Mouse (Mus musculus) kidney, postnatal 4 days (tissue): ENCODE results near the gene Cxcl10.
"Not testable (repeated sequence)": the region's sequence is repeated elsewhere in the genome, so short reads cannot be mapped to it uniquely, and the experiment has no call there.

Experiments
- DNase-seq, 2 experiments: peaks; one replicate each; pipeline ENCODE4 v3.0.0; 2021; ENCODE audit warnings: mixed read lengths in 2 of 2

The Cxcl10 gene

DNA sequence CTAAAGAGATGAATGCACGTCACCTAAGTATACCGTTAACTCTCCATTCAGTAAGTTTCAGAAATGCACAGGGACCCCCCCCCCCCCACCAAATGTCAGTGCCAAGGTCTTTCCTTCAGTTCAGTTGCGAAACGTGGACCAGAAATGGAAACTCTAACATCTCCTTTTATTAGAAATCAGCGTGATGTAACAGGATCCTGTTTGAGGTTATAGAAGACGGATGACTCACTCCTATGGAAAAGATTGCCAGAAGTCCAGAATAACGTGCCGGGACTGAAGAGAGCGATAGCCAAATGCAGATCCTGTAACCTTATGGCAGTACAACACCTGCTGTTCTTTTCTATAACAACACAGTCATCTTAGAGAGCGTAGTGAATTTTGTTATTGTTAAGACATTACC is 19.7 kb upstream of the Cxcl10 start:
- no peak for DNase-seq

- DNase-seq = no peak
These were observed 17.9 kb upstream of the Cxcl10 start for GRCm38 (mm10) chr5:92366565-92366964.

DNA sequence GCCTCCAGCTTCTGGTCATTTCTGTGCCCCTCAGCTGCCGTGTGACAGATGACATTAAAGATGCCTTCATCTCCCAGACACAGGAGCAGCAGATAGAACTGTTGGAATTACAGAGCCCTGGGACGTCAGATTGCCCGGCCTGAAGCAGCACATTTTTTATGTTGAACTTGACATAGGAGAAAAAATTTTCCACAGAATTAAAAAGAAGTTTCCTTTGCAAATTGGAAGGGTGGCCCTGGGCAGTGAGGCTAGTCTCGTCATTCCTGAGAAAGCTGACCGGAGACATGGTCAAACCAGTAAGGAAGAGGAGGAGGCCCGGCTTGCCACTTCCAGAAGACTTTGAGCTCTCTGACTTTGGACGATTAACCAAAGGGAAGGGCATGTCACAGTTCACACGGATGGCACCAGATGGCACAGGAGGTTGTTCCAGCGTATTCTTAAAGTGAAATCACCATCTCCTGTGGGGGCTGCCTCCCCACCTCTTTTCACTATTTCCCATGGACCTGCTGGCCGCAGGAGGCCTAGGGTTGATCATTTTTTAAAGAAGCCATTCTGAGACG is 16.5 kb upstream of the Cxcl10 start:
- DNase-seq = no peak

- DNase-seq = no peak
These were observed 15.3 kb upstream of the Cxcl10 start for GRCm38 (mm10) chr5:92364011-92364410.

DNA sequence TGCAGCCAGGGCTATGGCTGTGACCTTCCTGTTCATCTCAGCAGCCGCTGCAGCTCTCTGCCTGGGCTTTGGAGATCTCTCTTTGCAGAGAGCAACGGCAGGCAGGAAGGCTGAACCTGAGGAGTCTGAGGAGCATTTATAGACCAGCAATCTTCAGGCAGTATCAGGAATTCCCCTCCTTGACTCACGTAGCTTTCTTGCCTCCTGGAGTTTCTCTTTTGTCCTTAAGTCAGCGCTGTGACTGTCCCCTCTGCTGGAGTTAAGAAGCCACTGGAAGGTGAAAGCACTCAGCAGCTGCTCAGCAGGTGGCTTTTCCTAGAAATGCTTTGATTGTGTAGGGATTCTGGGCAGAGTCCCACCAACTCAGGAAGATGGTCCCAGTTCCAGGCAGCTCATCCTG is 14.5 kb upstream of the Cxcl10 start:
- DNase-seq = no peak

DNA sequence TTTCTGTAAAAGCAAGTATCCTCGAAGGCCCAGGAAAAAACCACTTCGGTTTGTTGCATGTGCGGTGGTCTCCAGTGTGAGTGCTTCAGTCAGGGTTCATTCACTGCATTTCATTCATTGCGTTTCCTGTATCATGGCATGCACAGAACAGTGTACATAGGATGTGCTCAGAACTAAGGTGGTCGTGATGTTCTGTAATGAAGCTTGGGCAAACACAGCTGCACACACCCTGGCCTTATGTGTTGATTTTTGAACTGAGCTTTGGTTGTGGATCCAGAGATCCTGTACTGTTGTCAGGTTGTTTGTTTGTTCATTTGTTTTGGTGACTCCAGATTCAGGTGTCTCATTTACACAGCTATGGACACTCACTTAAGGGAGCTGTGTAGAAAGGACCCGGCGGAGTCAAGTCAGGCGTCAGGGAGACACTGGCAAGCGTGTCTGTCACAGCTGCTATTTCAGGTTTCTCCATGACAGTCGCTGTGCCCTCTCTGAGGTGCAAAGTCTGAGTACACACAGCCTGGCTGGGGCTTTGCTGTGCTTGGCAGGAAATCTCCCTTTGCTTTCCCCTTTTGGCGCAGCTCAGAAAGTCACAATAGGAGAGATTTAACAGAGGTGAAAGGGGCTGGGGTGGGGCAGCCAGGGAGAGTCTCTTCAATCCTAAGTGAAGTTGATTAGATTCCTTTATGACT is 10.2 kb upstream of the Cxcl10 start:
- DNase-seq = no peak

GRCm38 (mm10) chr5:92358033-92358432 is 9.3 kb upstream of the Cxcl10 start:
- peak; percentile 69 to 77 for DNase-seq

- DNase-seq = peak; percentile 34 to 49
These were observed 4.8 kb upstream of the Cxcl10 start for GRCm38 (mm10) chr5:92353517-92353916.

GRCm38 (mm10) chr5:92352716-92353115 is 4.0 kb upstream of the Cxcl10 start:
- DNase-seq = not testable (repeated sequence)

DNA sequence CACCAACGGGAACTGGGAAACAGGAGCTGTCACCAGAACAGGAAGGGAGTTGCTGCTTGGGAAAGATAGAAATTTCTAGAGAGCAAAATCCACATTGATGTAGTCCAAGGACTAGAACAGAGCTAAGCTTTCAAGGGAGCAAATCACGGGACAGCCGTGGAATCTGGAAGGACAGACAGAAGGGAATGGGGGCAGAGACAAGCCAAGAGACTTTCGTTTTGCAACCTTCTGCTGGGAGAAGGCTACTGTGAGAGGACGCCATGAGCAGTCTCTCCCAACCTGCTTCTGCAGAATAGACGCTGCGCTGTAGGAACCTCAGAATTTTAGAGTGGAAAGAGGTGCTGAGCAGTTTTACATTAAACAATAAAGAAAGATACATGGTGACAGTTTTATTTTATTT is 1.0 kb upstream of the Cxcl10 start:
- DNase-seq = no peak

DNA sequence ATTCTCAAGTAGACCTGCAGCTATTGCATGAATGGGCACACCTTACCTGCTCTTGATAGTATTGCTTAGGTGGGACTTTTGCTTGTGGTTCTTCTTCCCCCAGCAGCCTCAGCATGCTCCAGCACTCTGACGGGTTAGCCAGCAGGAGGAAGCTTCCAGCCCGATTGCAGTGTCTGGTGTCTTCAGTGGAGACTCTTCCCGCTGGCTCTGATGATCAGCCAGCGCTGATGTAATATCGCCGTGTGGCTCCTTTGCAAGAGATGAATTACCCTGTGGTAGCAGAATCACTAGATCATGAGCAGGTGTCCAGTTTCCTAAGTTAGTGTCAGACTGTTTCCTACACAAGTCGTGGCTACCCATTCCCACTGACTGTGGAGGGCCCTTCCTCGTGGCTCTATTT is 3.7 kb downstream of the Cxcl10 start:
- no peak for DNase-seq

- DNase-seq = no peak
These were observed 8.1 kb downstream of the Cxcl10 start for GRCm38 (mm10) chr5:92340606-92341005.

DNA sequence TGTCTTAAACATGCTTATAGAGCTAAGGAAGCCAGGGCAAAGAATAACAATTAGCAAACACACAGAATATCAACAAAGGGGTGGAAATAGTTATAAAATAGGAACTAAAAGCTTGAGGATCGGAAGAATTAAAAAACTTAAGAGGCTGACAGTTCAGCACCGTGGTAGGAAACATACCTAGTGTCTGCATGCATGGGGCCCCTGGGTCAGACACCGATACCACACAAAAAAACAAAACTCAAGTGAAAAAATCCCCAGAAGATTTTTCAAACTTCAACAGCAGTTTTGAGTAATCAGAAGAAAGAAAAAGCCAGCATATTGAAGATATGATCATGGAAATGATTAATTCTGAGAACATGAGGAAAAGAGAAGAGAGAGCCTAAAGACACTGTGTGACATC is 11.9 kb downstream of the Cxcl10 start:
- no peak for DNase-seq

DNA sequence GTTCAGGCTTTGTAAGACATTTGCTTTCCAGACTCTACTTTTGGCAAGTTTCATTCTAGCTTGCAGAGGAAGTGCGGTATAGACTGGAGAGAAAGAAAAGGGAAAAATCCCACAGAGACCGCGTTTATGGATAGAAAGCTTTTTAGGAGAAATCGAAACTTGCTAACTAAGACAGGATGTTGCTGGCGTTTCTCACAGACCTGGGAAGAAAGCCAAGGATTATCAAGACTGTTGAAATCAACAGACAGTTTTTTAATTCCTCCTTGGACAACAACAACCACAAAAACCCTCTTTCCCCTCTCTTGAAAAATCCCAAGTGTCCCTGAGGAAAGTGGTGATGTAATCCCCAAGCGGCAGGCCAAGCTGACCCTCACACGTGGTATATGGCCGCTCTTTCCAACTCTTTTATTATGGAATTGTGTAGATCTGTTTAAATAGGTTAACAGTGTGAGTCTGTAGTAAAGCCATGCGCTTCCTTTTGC is 16.3 kb downstream of the Cxcl10 start:
- DNase-seq = peak; percentile 50 to 60

- no peak for DNase-seq
These were observed 16.9 kb downstream of the Cxcl10 start, which contains the start of gene Art3 for GRCm38 (mm10) chr5:92331635-92332338. Gene Art3 (plus strand): TSS chr5:92331827.

GRCm38 (mm10) chr5:92331122-92331521 is 17.6 kb downstream of the Cxcl10 start:
- no peak for DNase-seq

DNA sequence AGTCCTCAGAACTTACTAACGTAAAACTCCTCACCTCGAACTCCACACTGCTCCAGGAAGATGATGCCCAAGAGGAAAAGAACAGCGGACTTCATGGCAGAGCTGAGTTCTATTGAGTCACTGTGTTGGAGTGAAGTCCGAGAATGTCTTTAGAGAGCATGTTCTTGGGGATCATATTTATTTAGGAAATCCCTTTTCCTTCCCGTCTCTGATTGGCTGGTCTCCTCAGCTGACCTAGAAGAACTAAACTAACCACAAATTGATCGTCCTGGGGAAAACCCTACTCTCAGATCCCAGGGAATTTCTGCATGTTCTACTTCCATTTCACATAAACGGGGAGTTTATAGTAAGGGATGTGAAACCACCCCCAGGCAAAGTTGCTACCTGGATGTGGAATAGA is 20.8 kb downstream of the Cxcl10 start, which contains the start of gene Cxcl9:
TSS of gene Cxcl9 (minus strand) at position 151 of the 400 bp plus-strand sequence.
- no peak for DNase-seq

DNA sequence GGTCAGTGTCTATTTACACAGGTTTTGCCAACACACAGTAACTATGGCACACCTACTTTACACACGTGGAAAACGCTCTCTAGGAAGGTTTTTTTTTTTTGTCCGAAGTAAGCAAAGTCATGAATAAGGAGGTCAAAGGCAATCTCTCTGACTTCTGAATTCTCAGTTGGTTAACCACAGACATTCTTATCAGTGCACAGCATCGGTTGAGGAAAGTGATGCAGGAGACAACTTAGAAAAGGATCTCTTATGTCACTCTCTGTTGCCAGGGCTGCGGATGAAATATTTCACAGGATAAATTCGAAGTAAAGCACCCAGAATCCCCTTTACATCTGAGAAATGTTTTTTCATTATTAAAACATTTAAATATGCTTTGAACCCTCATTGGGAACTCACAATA is 21.3 kb downstream of the Cxcl10 start:
- DNase-seq = no peak

- peak; percentile 63 to 71 for DNase-seq
These were observed 25.4 kb downstream of the Cxcl10 start for GRCm38 (mm10) chr5:92323264-92323663.

- DNase-seq = no peak
These were observed 26.1 kb downstream of the Cxcl10 start for GRCm38 (mm10) chr5:92322612-92323011.

GRCm38 (mm10) chr5:92321631-92322400 is 26.9 kb downstream of the Cxcl10 start:
- DNase-seq = peak; percentile 42 to 54

GRCm38 (mm10) chr5:92318596-92318995 is 30.1 kb downstream of the Cxcl10 start:
- DNase-seq = peak in 1 of 2 experiments; percentile 16

GRCm38 (mm10) chr5:92318119-92318518 is 30.6 kb downstream of the Cxcl10 start:
- DNase-seq = no peak
